Comparison of ENCODE assay signal across 25 mouse cellular contexts in the genomic region with DNA sequence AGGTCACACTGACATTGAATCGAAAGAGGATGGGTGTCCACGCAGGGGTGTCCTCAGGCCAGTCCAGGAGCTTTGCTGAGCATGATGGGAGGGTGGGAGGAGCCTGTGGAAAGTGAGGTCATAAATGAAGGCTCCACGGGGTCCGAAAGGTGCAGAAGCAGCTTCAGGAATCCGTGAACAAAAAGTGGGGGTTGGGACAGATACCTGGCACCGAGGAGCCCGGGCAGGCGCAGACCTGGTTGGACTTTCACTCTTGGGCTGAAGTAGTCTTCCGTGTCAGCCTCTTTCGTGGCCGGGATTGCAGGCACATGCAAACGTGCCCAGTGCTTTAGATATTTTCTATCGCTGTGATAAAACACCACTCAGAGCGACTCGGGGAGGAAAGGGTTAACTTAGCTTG. TPM values are rescaled to one million over a fixed set of nuclear protein-coding genes. Genes with fewer than 3 reads are reported as not detected.
"Had no signal": no experiment of that assay in that cellular context is flagged by ENCODE, and none has a peak within 500 bp of the region (broad histone marks: within the 10 kb centered on the region; RNA-seq: fewer than 3 reads in every experiment).

No protein-coding gene starts in this region.

- H3K9ac ChIP-seq: limb, embryonic 13.5 days; liver, embryonic 12.5 days; liver, embryonic 15.5 days; midbrain, embryonic 12.5 days; midbrain, embryonic 15.5 days; neural tube, embryonic 12.5 days; neural tube, embryonic 15.5 days had no signal

- H3K9me3 ChIP-seq: limb, embryonic 10.5 days; limb, embryonic 13.5 days; liver, embryonic 12.5 days; liver, embryonic 15.5 days; midbrain, embryonic 12.5 days; midbrain, embryonic 15.5 days; neural tube, embryonic 12.5 days; neural tube, embryonic 15.5 days had no signal

- H3K27me3 ChIP-seq: midbrain, embryonic 15.5 days had no signal

- H3K27ac ChIP-seq: layer of hippocampus, adult 2 months; limb, embryonic 10.5 days; limb, embryonic 13.5 days; liver, embryonic 12.5 days; liver, embryonic 15.5 days; macrophage; midbrain, embryonic 12.5 days; midbrain, embryonic 15.5 days; neural tube, embryonic 12.5 days; neural tube, embryonic 15.5 days; stomach, postnatal 0 days had no signal

- H3K4me1 ChIP-seq: neural tube, embryonic 12.5 days had no signal

- ATAC-seq: inflammation-experienced regulatory T-cells, adult 6 months; intestine, embryonic 16.5 days; liver, embryonic 12.5 days; midbrain, embryonic 15.5 days had no signal

- H3K4me2 ChIP-seq: limb, embryonic 13.5 days; liver, embryonic 12.5 days; liver, embryonic 15.5 days; midbrain, embryonic 12.5 days; midbrain, embryonic 15.5 days; neural tube, embryonic 12.5 days; neural tube, embryonic 15.5 days had no signal

- H3K36me3 ChIP-seq: limb, embryonic 10.5 days; limb, embryonic 13.5 days; liver, embryonic 12.5 days; liver, embryonic 15.5 days; midbrain, embryonic 12.5 days; midbrain, embryonic 15.5 days; neural tube, embryonic 12.5 days; neural tube, embryonic 15.5 days had no signal

- H3K4me3 ChIP-seq: layer of hippocampus, adult 2 months; limb, embryonic 10.5 days; limb, embryonic 13.5 days; liver, embryonic 12.5 days; liver, embryonic 15.5 days; midbrain, embryonic 12.5 days; midbrain, embryonic 15.5 days; neural tube, embryonic 12.5 days; neural tube, embryonic 15.5 days had no signal

- DNase-seq: layer of hippocampus, adult 9-11 months; liver; lung, adult 18-20 months; right cerebral cortex, adult 18-20 months; right cerebral cortex, postnatal 14 days; right cerebral cortex, postnatal 4 days; thymus, adult 2 months; thymus, postnatal 14 days; thymus, postnatal 4 days had no signal

RNA-seq across cellular contexts. Expression of gene Clcnka, which starts 1.6 kb away (rescaled TPM):
- polyA plus RNA-seq: inflammation-experienced regulatory T-cells, adult 6 months; large intestine, adult 2 months; liver, embryonic 12.5 days; liver, embryonic 15.5 days; macrophage; midbrain, embryonic 12.5 days; midbrain, embryonic 15.5 days; neural tube, embryonic 12.5 days; neural tube, embryonic 15.5 days; stomach, postnatal 0 days had no signal

RNA-seq across cellular contexts. Expression of gene Clcnkb, which starts 15.6 kb away (rescaled TPM):
- polyA plus RNA-seq: inflammation-experienced regulatory T-cells, adult 6 months; large intestine, adult 2 months; limb, embryonic 10.5 days; limb, embryonic 13.5 days; liver, embryonic 12.5 days; liver, embryonic 15.5 days; macrophage; midbrain, embryonic 12.5 days; midbrain, embryonic 15.5 days; neural tube, embryonic 12.5 days; stomach, embryonic 14.5 days; stomach, postnatal 0 days had no signal

RNA-seq across cellular contexts. Expression of gene Hspb7, which starts 20.4 kb away (rescaled TPM):
- polyA plus RNA-seq: inflammation-experienced regulatory T-cells, adult 6 months; macrophage; midbrain, embryonic 15.5 days; neural tube, embryonic 12.5 days had no signal

RNA-seq across cellular contexts. Expression of gene Fam131c, which starts 32.2 kb away (rescaled TPM):
- polyA plus RNA-seq: inflammation-experienced regulatory T-cells, adult 6 months; macrophage had no signal

RNA-seq across cellular contexts. Expression of gene Srarp, which starts 35.7 kb away (rescaled TPM):
- polyA plus RNA-seq: inflammation-experienced regulatory T-cells, adult 6 months; intestine, embryonic 16.5 days; limb, embryonic 10.5 days; limb, embryonic 13.5 days; liver, embryonic 12.5 days; liver, embryonic 15.5 days; lung, embryonic 16.5 days; macrophage; neural tube, embryonic 12.5 days; stomach, embryonic 14.5 days; stomach, postnatal 0 days had no signal
